Mouse (Mus musculus) intestine, embryonic 16.5 days (tissue): ENCODE measurements at regions not wholly inside any gene's neighbourhood (a gene's known extent, or its start where the extent isn't known, plus 50 kb on each side); places are given as distances from the start of the nearest gene placed in this dataset.

Source experiments
- ATAC-seq: fragments of 200-750 bp; cut with Nextera tagmentation; 2 replicates; pipeline ENCODE4 v1.8.0; 2017; ENCODE audit warnings: moderate TSS enrichment, moderate library complexity
- H3K27ac ChIP-seq: fragments of 300-500 bp; sonication (generic); 2 replicates; pipeline ENCODE4 v1.5.1; 2014; ENCODE audit warnings: mild to moderate bottlenecking, low read length
- H3K27me3 ChIP-seq: fragments of 300-500 bp; sonication (generic); replicated peaks from 2 replicates; pipeline ENCODE4 v1.6.1; 2014; ENCODE audit warnings: low read length, control low read depth, mixed read lengths; ENCODE audit not compliant: control insufficient read depth, insufficient read depth
- H3K36me3 ChIP-seq: fragments of 300-500 bp; sonication (generic); 2 replicates; pipeline ENCODE4 v1.6.1; 2014; ENCODE audit warnings: low read length, control low read depth; ENCODE audit not compliant: control insufficient read depth, insufficient read depth
- H3K4me1 ChIP-seq: fragments of 300-500 bp; sonication (generic); 2 replicates; pipeline ENCODE4 v1.6.1; 2014; ENCODE audit warnings: low read length, control low read depth, mixed read lengths; ENCODE audit not compliant: control insufficient read depth, insufficient read depth
- H3K4me2 ChIP-seq: fragments of 300-500 bp; sonication (generic); 2 replicates; pipeline ENCODE4 v1.6.1; 2014; ENCODE audit warnings: low read depth, low read length, control low read depth
- H3K4me3 ChIP-seq: fragments of 300-500 bp; sonication (generic); 2 replicates; pipeline ENCODE4 v1.5.1; 2014; ENCODE audit warnings: mild to moderate bottlenecking, low read length
- H3K9ac ChIP-seq: fragments of 300-500 bp; sonication (generic); 2 replicates; pipeline ENCODE4 v1.6.1; 2014; ENCODE audit warnings: low read depth, low read length
- H3K9me3 ChIP-seq: fragments of 300-500 bp; sonication (generic); 2 replicates; pipeline ENCODE4 v1.6.1; 2016; ENCODE audit warnings: low read length, control low read depth; ENCODE audit not compliant: control insufficient read depth
- WGBS: fragments of 180-500 bp; shearing (Covaris S2); extraction: QIAGEN DNeasy Blood & Tissue Kit; methylation state at CpG from one replicate; pipeline ENCODE4 v1.1.7; 2014; 5-methylcytosine and 5-hydroxymethylcytosine counted together

DNA sequence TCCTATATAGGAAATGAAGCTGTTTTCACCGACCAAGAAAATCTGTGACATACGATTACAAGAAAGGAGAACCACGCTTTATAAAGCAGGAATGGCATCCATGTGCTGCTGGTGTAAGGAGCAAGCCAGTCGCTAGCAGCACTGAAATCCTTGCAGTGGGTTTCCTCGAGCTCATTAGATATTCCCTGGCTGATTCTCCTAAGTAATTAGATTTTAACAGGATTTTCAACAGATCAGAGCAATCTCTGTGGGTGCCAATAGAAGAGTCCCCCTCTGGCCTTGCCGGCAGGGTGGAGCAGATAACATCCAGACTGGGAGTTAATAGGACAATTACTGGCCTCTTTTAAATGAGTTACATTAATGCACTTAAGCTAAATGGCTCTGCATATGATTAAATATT, 54.6 kb upstream of the Foxd3 start:
- H3K4me3 ChIP-seq = no peak overlapping the region
- no peak overlapping the region for H3K27ac ChIP-seq
- H3K4me2 ChIP-seq = no peak overlapping the region
- H3K36me3 ChIP-seq = no peaks in the 10 kb centered on the region
- no peaks in the 10 kb centered on the region for H3K27me3 ChIP-seq
- no peak overlapping the region for H3K9ac ChIP-seq
- ATAC-seq = no peak
- H3K4me1 ChIP-seq = no peaks in the 10 kb centered on the region
- no peaks in the 10 kb centered on the region for H3K9me3 ChIP-seq
- WGBS = 45% methylated on average over 6 of the region's 6 CpGs
